Mouse (Mus musculus) thymus, adult 2 months (tissue): Measurements from ENCODE around the gene Gtf2a1.

Experiments used
- CTCF ChIP-seq: fragments of 200-500 bp; IDR thresholded peaks from 2 replicates; pipeline ENCODE4 v1.5.1; 2012; ENCODE audit warnings: mild to moderate bottlenecking, control low read depth, low read length, moderate library complexity, borderline replicate concordance; ENCODE audit not compliant: control insufficient read depth, poor library complexity, insufficient read depth; ENCODE audit errors: extremely low read depth
- POLR2A ChIP-seq: fragments of 200-500 bp; IDR thresholded peaks from 2 replicates; pipeline ENCODE4 v1.6.1; 2012; ENCODE audit warnings: mild to moderate bottlenecking, low read length, control low read depth, moderate library complexity; ENCODE audit not compliant: control insufficient read depth, poor library complexity, insufficient read depth; ENCODE audit errors: extremely low read depth

DNA sequence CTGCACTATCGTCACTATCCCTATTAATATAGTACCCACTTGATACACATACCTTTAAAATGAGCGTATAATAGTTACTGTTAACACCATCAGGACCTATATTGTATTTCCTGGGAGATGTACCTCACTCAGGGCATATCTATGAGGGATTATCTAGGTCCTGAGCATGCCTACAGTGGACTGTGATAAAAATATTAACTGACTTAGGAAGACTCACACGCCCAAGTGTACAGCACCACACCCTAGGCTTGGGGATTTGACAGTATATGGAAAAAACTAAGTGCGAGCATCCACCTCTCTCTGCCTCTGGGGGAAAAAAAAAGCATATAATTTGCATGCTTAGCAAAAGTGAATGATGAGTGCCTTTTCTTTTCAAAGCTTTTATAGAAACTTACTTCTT, 23.1 kb downstream of the Gtf2a1 start:
- no peak for TF ChIP-seq CTCF
- no peak for TF ChIP-seq POLR2A
